In the genomic region with DNA sequence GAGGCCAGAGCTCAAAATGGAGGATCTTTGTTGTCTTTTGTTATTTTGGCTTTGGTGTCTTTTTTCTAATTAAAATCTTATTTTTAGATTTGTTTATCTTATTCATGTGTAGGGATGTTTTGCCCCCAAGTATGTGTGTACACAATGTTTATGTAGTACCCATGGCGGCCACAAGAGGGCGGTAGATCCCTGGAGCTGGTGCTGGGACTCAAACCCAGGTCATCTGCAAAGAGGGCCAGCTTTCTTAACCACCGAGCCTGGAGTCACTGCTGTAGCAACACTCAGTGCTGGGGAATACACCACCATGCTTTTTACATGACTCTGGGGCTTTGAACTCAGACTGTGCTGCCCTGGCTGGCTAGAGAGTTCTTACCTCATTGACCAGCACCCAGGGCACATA, we compare ENCODE assay signal across 9 mouse cellular contexts. TPM values are rescaled to one million over a fixed set of nuclear protein-coding genes. Genes with fewer than 3 reads are reported as not detected.
DNase-seq lines count a peak whose midpoint lies in the region; ATAC-seq and TF ChIP-seq lines count a peak whose summit lies in the region.
"Had no signal": no experiment of that assay in that cellular context is flagged by ENCODE, and none has a peak within 500 bp of the region (broad histone marks: within the 10 kb centered on the region; RNA-seq: fewer than 3 reads in every experiment).

No protein-coding gene starts in this region.

- TF ChIP-seq POLR2A in olfactory bulb, adult 2 months (IDR thresholded peaks at IDR 0.05; ENCODE audit: insufficient read depth, low read depth, low read length): no peak

- no peak overlapping the region; the same call in 1 of the 2 replicates for H3K4me2 ChIP-seq in heart, embryonic 11.5 days
- H3K4me2 ChIP-seq in intestine, postnatal 0 days (replicated peaks; ENCODE audit: low read depth): peak overlapping the region; percentile 45
- H3K4me2 ChIP-seq: hindbrain, embryonic 15.5 days had no signal

- H3ac ChIP-seq in C2C12 (ENCODE audit: control insufficient read depth, insufficient read length, low read depth): no peak overlapping the region

- ATAC-seq in heart, embryonic 11.5 days (replicated peaks; ENCODE audit: insufficient number of reproducible peaks, low FRiP score, low TSS enrichment): no peak
- ATAC-seq in intestine, postnatal 0 days: no peak
- no peak for ATAC-seq in frontal cortex, adult (ENCODE audit: low TSS enrichment)

- H3K4me1 ChIP-seq in heart, embryonic 11.5 days (ENCODE audit: control insufficient read depth, insufficient read depth, low read length): peaks cover 31% of the 10 kb centered on the region
- 0 out of 2 replicates have a peak, but pooled peaks cover 6% of the 10 kb centered on the region for H3K4me1 ChIP-seq in intestine, postnatal 0 days (replicated peaks; ENCODE audit: control insufficient read depth, insufficient read depth, low read length)
- peaks cover 35% of the 10 kb centered on the region for H3K4me1 ChIP-seq in olfactory bulb, adult 2 months (ENCODE audit: control insufficient read depth, insufficient read depth, low read length)

- peaks cover 25% of the 10 kb centered on the region for H3K79me2 ChIP-seq in C2C12 (ENCODE audit: control insufficient read depth, insufficient read depth)

- peaks cover 2% of the 10 kb centered on the region; the same call in 1 of the 2 replicates for H3K27me3 ChIP-seq in heart, embryonic 11.5 days (ENCODE audit: control insufficient read depth, insufficient read depth, low read length)
- H3K27me3 ChIP-seq in C2C12 (ENCODE audit: control insufficient read depth, insufficient read depth, insufficient read length): no peaks in the 10 kb centered on the region
- no peaks in the 10 kb centered on the region for H3K27me3 ChIP-seq in intestine, postnatal 0 days (replicated peaks; ENCODE audit: control insufficient read depth, insufficient read depth, low read length)

- intact Hi-C loops in gastrocnemius, postnatal 36 days (cut with DNase I): no loop called here

- no peak overlapping the region for H3K9ac ChIP-seq in heart, embryonic 11.5 days (ENCODE audit: low read depth, low read length)
- H3K9ac ChIP-seq in intestine, postnatal 0 days (ENCODE audit: low read depth, low read length): no peak overlapping the region
- H3K9ac ChIP-seq: hindbrain, embryonic 15.5 days had no signal

- WGBS in heart, embryonic 11.5 days (ENCODE audit: insufficient replicate concordance): 7% methylated on average over 3 of the region's 3 CpGs
- 8% methylated on average over 3 of the region's 3 CpGs for WGBS in intestine, postnatal 0 days
- 8% methylated on average over 3 of the region's 3 CpGs for WGBS in olfactory bulb, adult 2 months

- TF ChIP-seq CTCF in C2C12 (IDR thresholded peaks at IDR 0.05; ENCODE audit: control insufficient read depth, insufficient read depth, insufficient read length): peak; percentile 41
- TF ChIP-seq CTCF in intestine, postnatal 0 days (IDR thresholded peaks at IDR 0.05; ENCODE audit: low read depth): peak; percentile 91
- TF ChIP-seq CTCF in olfactory bulb, adult 2 months (IDR thresholded peaks at IDR 0.05; ENCODE audit: insufficient read depth, low read depth, low read length): peak; percentile 63; the same call in 1 of the 2 replicates

- 0 out of 2 replicates have a peak overlapping the region, but pooled peaks have one; percentile 25 for H3K27ac ChIP-seq in heart, embryonic 11.5 days (ENCODE audit: low read depth, low read length)
- H3K27ac ChIP-seq in intestine, postnatal 0 days (ENCODE audit: low read depth, low read length): peak overlapping the region; percentile 96
- H3K27ac ChIP-seq in olfactory bulb, adult 2 months (ENCODE audit: insufficient read depth, low read depth, low read length): no peak overlapping the region
- H3K27ac ChIP-seq: hindbrain, embryonic 15.5 days had no signal

- no peak for DNase-seq in heart, adult 11 months
- DNase-seq in adrenal gland, postnatal 36 days: peak; percentile 61 to 73
- DNase-seq in gastrocnemius, postnatal 36 days: no peak

- H3K79me3 ChIP-seq in C2C12 (ENCODE audit: low read depth): peaks cover 5% of the 10 kb centered on the region

- H3K9me3 ChIP-seq in heart, embryonic 11.5 days (replicated peaks; ENCODE audit: control insufficient read depth, low read length): no peaks in the 10 kb centered on the region
- H3K9me3 ChIP-seq in intestine, postnatal 0 days (ENCODE audit: control insufficient read depth): no peaks in the 10 kb centered on the region
- H3K9me3 ChIP-seq: hindbrain, embryonic 15.5 days had no signal

- no peak overlapping the region for H3K4me3 ChIP-seq in heart, embryonic 11.5 days (ENCODE audit: low read depth, low read length)
- H3K4me3 ChIP-seq in C2C12 (ENCODE audit: insufficient read depth, poor library complexity, severe bottlenecking): no peak overlapping the region
- H3K4me3 ChIP-seq in intestine, postnatal 0 days (ENCODE audit: low read depth, low read length): no peak overlapping the region
- no peak overlapping the region for H3K4me3 ChIP-seq in olfactory bulb, adult 2 months (ENCODE audit: insufficient read depth, low read depth, low read length)
- H3K4me3 ChIP-seq: hindbrain, embryonic 15.5 days had no signal

- peaks cover 5% of the 10 kb centered on the region; the same call in 1 of the 2 replicates for H3K36me3 ChIP-seq in heart, embryonic 11.5 days (ENCODE audit: control insufficient read depth, insufficient read depth, low read length)
- H3K36me3 ChIP-seq in C2C12 (ENCODE audit: control insufficient read depth, insufficient read depth): peaks cover 18% of the 10 kb centered on the region
- H3K36me3 ChIP-seq in intestine, postnatal 0 days (ENCODE audit: control insufficient read depth, insufficient read depth): peaks cover 16% of the 10 kb centered on the region

TF ChIP-seq in C2C12, 6 proteins besides CTCF, POLR2A, EP300 and RAD21:
- TF ChIP-seq MAX (IDR thresholded peaks at IDR 0.05): peak; percentile 26
- no peak for TF ChIP-seq CEBPB (IDR thresholded peaks at IDR 0.05; ENCODE audit: low read depth)
- no peak for TF ChIP-seq MYOG (IDR thresholded peaks at IDR 0.05; ENCODE audit: control insufficient read depth, extremely low read depth, insufficient read length)

RNA-seq across cellular contexts. Expression of a gene that starts 2.6 kb away (rescaled TPM):
- 42.5 and 42.6 TPM in 2 replicates for polyA plus RNA-seq in heart, embryonic 11.5 days (2014; fragmentation: Nextera tagmentation; extraction: Ambion mirVana)
- 86.8 TPM for polyA plus RNA-seq in C2C12 (2012; fragmentation: generic; extraction: Trizol)
- total RNA-seq in adrenal gland, postnatal 36 days (2021): 100 to 1,000 TPM; 119 to 155 TPM
- 76.3 and 80.6 TPM in 2 replicates for polyA plus RNA-seq in intestine, postnatal 0 days (2015; fragmentation: Nextera tagmentation; extraction: Ambion mirVana)
- not detected in 2 replicates for polyA plus RNA-seq in olfactory bulb, adult 2 months (2012; ENCODE audit: insufficient read depth, insufficient read length, low replicate concordance, missing spikeins)
- total RNA-seq in gastrocnemius, postnatal 36 days (2021): 10 to 100 TPM; 20.7 to 21.4 TPM

RNA-seq across cellular contexts. Expression of a gene that starts 8.9 kb away (rescaled TPM):
- polyA plus RNA-seq in heart, embryonic 11.5 days (2014; fragmentation: Nextera tagmentation; extraction: Ambion mirVana): 16.2 and 21.3 TPM in 2 replicates
- 14.4 TPM for polyA plus RNA-seq in C2C12 (2012; fragmentation: generic; extraction: Trizol)
- total RNA-seq in adrenal gland, postnatal 36 days (2021): 10 to 100 TPM; 68.6 to 78.2 TPM
- polyA plus RNA-seq in intestine, postnatal 0 days (2015; fragmentation: Nextera tagmentation; extraction: Ambion mirVana): 18.8 and 19.5 TPM in 2 replicates
- polyA plus RNA-seq in olfactory bulb, adult 2 months (2012; ENCODE audit: insufficient read depth, insufficient read length, low replicate concordance, missing spikeins): 431 and 581 TPM in 2 replicates
- 10 to 100 TPM; 36.8 to 37.3 TPM for total RNA-seq in gastrocnemius, postnatal 36 days (2021)

RNA-seq across cellular contexts. Expression of a gene that starts 13.2 kb away (rescaled TPM):
- polyA plus RNA-seq in heart, embryonic 11.5 days (2014; fragmentation: Nextera tagmentation; extraction: Ambion mirVana): 21.5 and 23.1 TPM in 2 replicates
- 71.7 TPM for polyA plus RNA-seq in C2C12 (2012; fragmentation: generic; extraction: Trizol)
- 10 to 100 TPM; 35.6 to 51.5 TPM for total RNA-seq in adrenal gland, postnatal 36 days (2021)
- 37.4 and 41.0 TPM in 2 replicates for polyA plus RNA-seq in intestine, postnatal 0 days (2015; fragmentation: Nextera tagmentation; extraction: Ambion mirVana)
- not detected in 2 replicates for polyA plus RNA-seq in olfactory bulb, adult 2 months (2012; ENCODE audit: insufficient read depth, insufficient read length, low replicate concordance, missing spikeins)
- 10 to 100 TPM; 14.3 to 16.1 TPM for total RNA-seq in gastrocnemius, postnatal 36 days (2021)

RNA-seq across cellular contexts. Expression of a gene that starts 39.8 kb away (rescaled TPM):
- polyA plus RNA-seq in heart, embryonic 11.5 days (2014; fragmentation: Nextera tagmentation; extraction: Ambion mirVana): not detected in 2 replicates
- 0.01 TPM for polyA plus RNA-seq in C2C12 (2012; fragmentation: generic; extraction: Trizol)
- 1 to 10 TPM in 1 of 2 experiments, under 1 TPM in 1; 0.33 to 1.2 TPM for total RNA-seq in adrenal gland, postnatal 36 days (2021)
- polyA plus RNA-seq in intestine, postnatal 0 days (2015; fragmentation: Nextera tagmentation; extraction: Ambion mirVana): 0.21 and 0.31 TPM in 2 replicates
- not detected in 2 replicates for polyA plus RNA-seq in olfactory bulb, adult 2 months (2012; ENCODE audit: insufficient read depth, insufficient read length, low replicate concordance, missing spikeins)
- 1 to 10 TPM; 1.9 to 2.1 TPM for total RNA-seq in gastrocnemius, postnatal 36 days (2021)

RNA-seq across cellular contexts. Expression of a gene that starts 41.5 kb away (rescaled TPM):
- 7.8 and 8.5 TPM in 2 replicates for polyA plus RNA-seq in heart, embryonic 11.5 days (2014; fragmentation: Nextera tagmentation; extraction: Ambion mirVana)
- polyA plus RNA-seq in C2C12 (2012; fragmentation: generic; extraction: Trizol): 32.5 TPM
- 10 to 100 TPM; 16.8 to 19.0 TPM for total RNA-seq in adrenal gland, postnatal 36 days (2021)
- polyA plus RNA-seq in intestine, postnatal 0 days (2015; fragmentation: Nextera tagmentation; extraction: Ambion mirVana): 4.4 and 7.2 TPM in 2 replicates
- polyA plus RNA-seq in olfactory bulb, adult 2 months (2012; ENCODE audit: insufficient read depth, insufficient read length, low replicate concordance, missing spikeins): 57.2 TPM in 1 of 2 replicates, not detected in the other
- total RNA-seq in gastrocnemius, postnatal 36 days (2021): 1 to 10 TPM; 2.9 to 4.1 TPM

Comparison
In these comparisons a context has a peak if more than half of its experiments do, and no peak if none do; other contexts are left out.
1. DNase-seq: peak in adrenal gland, postnatal 36 days (2 of 2); none in heart, adult 11 months (single experiment) and gastrocnemius, postnatal 36 days (0 of 2).
2. CTCF ChIP-seq: peak in every context shown above with its lines; median percentile 91 in intestine, postnatal 0 days; 63 in olfactory bulb, adult 2 months; 41 in C2C12.
3. RNA of a gene that starts 2.6 kb away (polyA plus RNA-seq): 86.8 TPM in C2C12 (single experiment), 76.3 to 80.6 TPM in intestine, postnatal 0 days and 42.5 to 42.6 TPM in heart, embryonic 11.5 days; not detected in olfactory bulb, adult 2 months; every median in the first group is over 10 times any median in the second.
4. RNA of a gene that starts 8.9 kb away (polyA plus RNA-seq): 431 to 581 TPM in olfactory bulb, adult 2 months; 18.8 to 19.5 TPM in intestine, postnatal 0 days, 16.2 to 21.3 TPM in heart, embryonic 11.5 days and 14.4 TPM in C2C12 (single experiment); every median in the first group is over 10 times any median in the second.
5. RNA of a gene that starts 13.2 kb away (polyA plus RNA-seq): 71.7 TPM in C2C12 (single experiment), 37.4 to 41.0 TPM in intestine, postnatal 0 days and 21.5 to 23.1 TPM in heart, embryonic 11.5 days; not detected in olfactory bulb, adult 2 months; every median in the first group is over 10 times any median in the second.